ENCODE assay signal across 8 mouse cellular contexts in the genomic region with DNA sequence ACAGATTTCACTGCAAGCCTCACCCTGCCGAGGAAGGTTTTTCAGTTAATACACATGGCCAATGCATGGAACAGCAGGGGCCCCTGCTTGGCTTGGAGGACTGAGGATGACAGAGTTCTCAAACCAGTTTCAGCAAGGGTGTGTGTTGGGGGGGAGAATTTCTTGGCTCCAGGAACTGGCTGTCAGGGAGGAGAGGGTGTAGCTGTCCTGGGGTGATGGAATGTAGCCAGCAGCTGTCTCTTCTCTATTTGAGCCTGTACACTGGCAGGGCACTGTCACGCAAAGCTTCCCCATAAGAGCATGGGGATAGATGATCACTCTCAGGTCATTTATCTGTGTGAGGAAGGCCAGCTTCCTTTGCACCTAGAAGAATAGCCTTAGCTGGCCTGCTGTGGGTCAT. TPM values are rescaled to one million over a fixed set of nuclear protein-coding genes. Genes with fewer than 3 reads are reported as not detected.
DNase-seq lines count a peak whose midpoint lies in the region; ATAC-seq and TF ChIP-seq lines count a peak whose summit lies in the region.

No protein-coding gene starts in this region.

- peak; percentile 47; the same call in 1 of the 2 replicates for ATAC-seq in hindbrain, embryonic 16.5 days
- ATAC-seq in lung, postnatal 0 days = peak; percentile 87
- ATAC-seq in forebrain, embryonic 13.5 days = no peak

- H3K36me3 ChIP-seq in hindbrain, embryonic 16.5 days (ENCODE audit: control insufficient read depth, insufficient read depth, low read length) = no peaks in the 10 kb centered on the region
- no peaks in the 10 kb centered on the region for H3K36me3 ChIP-seq in lung, postnatal 0 days (ENCODE audit: insufficient read depth, low read length)
- H3K36me3 ChIP-seq in forebrain, embryonic 13.5 days (ENCODE audit: poor library complexity, severe bottlenecking) = no peaks in the 10 kb centered on the region

- no peaks in the 10 kb centered on the region for H3K27me3 ChIP-seq in hindbrain, embryonic 16.5 days (replicated peaks; ENCODE audit: control insufficient read depth, insufficient read depth, low read length)
- no peaks in the 10 kb centered on the region for H3K27me3 ChIP-seq in lung, postnatal 0 days (replicated peaks; ENCODE audit: insufficient read depth, low read length)
- no peaks in the 10 kb centered on the region for H3K27me3 ChIP-seq in forebrain, embryonic 13.5 days

- H3K27ac ChIP-seq in hindbrain, embryonic 16.5 days (ENCODE audit: low read depth, low read length) = no peak overlapping the region; the same call in 1 of the 2 replicates
- H3K27ac ChIP-seq in lung, postnatal 0 days (ENCODE audit: low read length) = peak overlapping the region; percentile 52
- no peak overlapping the region for H3K27ac ChIP-seq in forebrain, embryonic 13.5 days

- DNase-seq in gastrocnemius, postnatal 4 days (ENCODE audit: low spot score in 2 of 2) = peak; percentile 35 to 49
- DNase-seq in gastrocnemius, adult 8-10 months (ENCODE audit: low spot score in 2 of 2) = no peak
- DNase-seq in R1 (ENCODE audit: low read depth, low spot score) = peak; percentile 22
- DNase-seq in lung, postnatal 0 days (ENCODE audit: low spot score) = peak; percentile 87
- no peak for DNase-seq in layer of hippocampus, adult 11-12 months (ENCODE audit: low spot score)
- DNase-seq in T-cell, adult 2 months (ENCODE audit: low spot score) = no peak

- peak; percentile 48; the same call in 1 of the 2 replicates for TF ChIP-seq EP300 in lung, postnatal 0 days (IDR thresholded peaks at IDR 0.05)

- TF ChIP-seq CTCF in lung, postnatal 0 days (IDR thresholded peaks at IDR 0.05) = no peak; the same call in 1 of the 2 replicates

- H3K4me3 ChIP-seq in hindbrain, embryonic 16.5 days (ENCODE audit: low read length) = no peak overlapping the region
- no peak overlapping the region for H3K4me3 ChIP-seq in lung, postnatal 0 days (ENCODE audit: low read depth, low read length)
- H3K4me3 ChIP-seq in forebrain, embryonic 13.5 days = no peak overlapping the region

- H3K9ac ChIP-seq in hindbrain, embryonic 16.5 days (ENCODE audit: low read depth, low read length) = no peak overlapping the region
- no peak overlapping the region for H3K9ac ChIP-seq in lung, postnatal 0 days (replicated peaks; ENCODE audit: low read depth)
- H3K9ac ChIP-seq in forebrain, embryonic 13.5 days = no peak overlapping the region

- no peaks in the 10 kb centered on the region for H3K9me3 ChIP-seq in hindbrain, embryonic 16.5 days (ENCODE audit: control insufficient read depth, low read length)
- no peaks in the 10 kb centered on the region for H3K9me3 ChIP-seq in lung, postnatal 0 days (ENCODE audit: low read length)
- no peaks in the 10 kb centered on the region for H3K9me3 ChIP-seq in forebrain, embryonic 13.5 days (replicated peaks)

- H3K4me1 ChIP-seq in hindbrain, embryonic 16.5 days (ENCODE audit: control insufficient read depth, insufficient read depth, low read depth, low read length) = peaks cover 15% of the 10 kb centered on the region
- H3K4me1 ChIP-seq in lung, postnatal 0 days (ENCODE audit: insufficient read depth, low read depth, low read length) = peaks cover 17% of the 10 kb centered on the region; the same call in 1 of the 2 replicates
- peaks cover 17% of the 10 kb centered on the region for H3K4me1 ChIP-seq in forebrain, embryonic 13.5 days

- WGBS in hindbrain, embryonic 16.5 days = 45% methylated on average over 2 of the region's 2 CpGs
- WGBS in lung, postnatal 0 days = 15% methylated on average over 2 of the region's 2 CpGs
- 77% methylated on average over 2 of the region's 2 CpGs for WGBS in forebrain, embryonic 13.5 days

- H3K4me2 ChIP-seq in hindbrain, embryonic 16.5 days (ENCODE audit: low read length) = no peak overlapping the region
- H3K4me2 ChIP-seq in lung, postnatal 0 days (replicated peaks; ENCODE audit: low read depth, low read length) = no peak overlapping the region
- H3K4me2 ChIP-seq in forebrain, embryonic 13.5 days = no peak overlapping the region

RNA-seq across cellular contexts. Expression of gene Usp29, which starts 46.7 kb away (rescaled TPM):
- 10 to 100 TPM; 26.6 to 33.7 TPM for total RNA-seq in gastrocnemius, postnatal 4 days (2021)
- total RNA-seq in gastrocnemius, adult 8-10 months (2022) = not detected
- polyA plus RNA-seq in hindbrain, embryonic 16.5 days (2015; fragmentation: Nextera tagmentation; extraction: Ambion mirVana) = 26.8 and 31.3 TPM in 2 replicates
- polyA plus RNA-seq in lung, postnatal 0 days (2015; fragmentation: Nextera tagmentation; extraction: Ambion mirVana) = 0.71 and 1.1 TPM in 2 replicates
- polyA plus RNA-seq in forebrain, embryonic 13.5 days (2015; fragmentation: Nextera tagmentation; extraction: Ambion mirVana) = 21.8 and 23.2 TPM in 2 replicates

RNA-seq across cellular contexts. Expression of gene Peg3, which starts 46.9 kb away (rescaled TPM):
- total RNA-seq in gastrocnemius, postnatal 4 days (2021) = 100 to 1,000 TPM; 567 to 584 TPM
- total RNA-seq in gastrocnemius, adult 8-10 months (2022) = 1 to 10 TPM; 2.0 to 3.8 (median 2.5) TPM
- polyA plus RNA-seq in hindbrain, embryonic 16.5 days (2015; fragmentation: Nextera tagmentation; extraction: Ambion mirVana) = 97.5 and 111 TPM in 2 replicates
- polyA plus RNA-seq in lung, postnatal 0 days (2015; fragmentation: Nextera tagmentation; extraction: Ambion mirVana) = 49.7 and 55.1 TPM in 2 replicates
- polyA plus RNA-seq in forebrain, embryonic 13.5 days (2015; fragmentation: Nextera tagmentation; extraction: Ambion mirVana) = 58.7 and 69.5 TPM in 2 replicates

Comparison
In these comparisons a context has a peak if more than half of its experiments do, and no peak if none do; other contexts are left out.
1. DNase-seq: peak in gastrocnemius, postnatal 4 days (2 of 2), R1 (single experiment) and lung, postnatal 0 days (single experiment); none in gastrocnemius, adult 8-10 months (0 of 2), layer of hippocampus, adult 11-12 months (single experiment) and T-cell, adult 2 months (single experiment).
2. RNA of gene Usp29, which starts 46.7 kb away (polyA plus RNA-seq): 26.8 to 31.3 TPM in hindbrain, embryonic 16.5 days and 21.8 to 23.2 TPM in forebrain, embryonic 13.5 days; 0.71 to 1.1 TPM in lung, postnatal 0 days; every median in the first group is over 10 times any median in the second.